Mouse (Mus musculus) left cerebral cortex, adult 9 months (tissue): ENCODE data around the gene Rnf144b.

Source experiments
- DNase-seq, 2 experiments: peaks; one replicate each; pipeline ENCODE4 v3.0.0; 2022; ENCODE audit warnings: low spot score in 2 of 2

Gene Rnf144b

DNA sequence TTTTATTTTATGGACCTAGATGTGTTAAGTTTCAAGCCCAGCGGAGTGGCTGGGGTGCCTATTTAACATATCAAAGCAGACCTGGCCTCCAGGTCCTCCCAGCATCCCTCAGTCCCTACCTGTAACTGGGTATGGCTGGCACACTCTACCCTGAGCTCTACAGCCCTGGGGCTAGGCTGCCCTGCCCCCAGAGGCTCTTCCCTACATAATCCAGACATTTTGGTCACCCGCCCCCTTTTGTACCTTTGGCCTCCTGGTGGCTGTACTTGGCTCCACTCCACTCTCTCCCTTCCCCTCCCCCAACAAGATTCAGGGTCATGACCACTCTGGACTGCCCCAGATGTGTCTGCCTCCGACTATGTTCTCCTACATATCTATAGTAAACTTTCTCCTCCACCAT lies 2.0 kb downstream of the Rnf144b start:
- DNase-seq = no peak

DNA sequence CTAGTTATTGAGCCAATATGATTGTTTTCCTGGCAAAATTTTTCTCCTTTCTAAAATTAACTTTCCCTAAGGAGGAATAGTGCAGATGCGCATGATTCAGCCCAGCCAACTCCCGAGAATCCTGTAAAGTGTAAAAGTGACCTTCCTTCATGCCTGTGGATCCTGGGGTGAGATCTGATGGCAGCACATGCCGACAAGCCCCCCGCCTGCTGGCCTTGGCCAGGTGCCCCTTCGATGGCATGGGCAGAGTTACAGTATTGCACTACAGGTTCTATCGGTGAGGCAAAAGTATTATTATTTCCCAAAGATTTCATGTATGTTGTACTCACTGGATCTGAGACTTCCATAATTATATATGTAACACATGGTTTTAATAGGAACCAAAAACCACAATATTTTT lies 2.5 kb downstream of the Rnf144b start:
- no peak for DNase-seq

DNA sequence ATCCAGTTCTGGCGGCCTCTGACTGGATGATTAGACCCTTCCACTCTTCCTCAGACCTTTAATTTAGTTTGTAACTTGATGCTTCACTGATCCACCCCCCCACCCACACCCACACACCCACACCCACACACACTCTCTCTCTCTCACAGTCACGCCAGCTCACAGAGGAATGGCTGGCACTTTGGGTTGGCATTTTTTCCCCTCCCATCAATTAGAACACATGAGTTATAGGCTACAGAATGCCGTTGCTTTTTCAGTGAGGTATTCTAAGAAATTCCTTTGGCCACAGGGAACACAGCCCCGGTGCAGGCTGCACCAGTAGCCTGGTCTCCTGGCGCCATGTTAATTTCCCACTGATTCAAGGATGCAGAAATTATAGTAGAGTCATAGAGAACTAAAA lies 3.1 kb downstream of the Rnf144b start:
- DNase-seq = no peak

DNA sequence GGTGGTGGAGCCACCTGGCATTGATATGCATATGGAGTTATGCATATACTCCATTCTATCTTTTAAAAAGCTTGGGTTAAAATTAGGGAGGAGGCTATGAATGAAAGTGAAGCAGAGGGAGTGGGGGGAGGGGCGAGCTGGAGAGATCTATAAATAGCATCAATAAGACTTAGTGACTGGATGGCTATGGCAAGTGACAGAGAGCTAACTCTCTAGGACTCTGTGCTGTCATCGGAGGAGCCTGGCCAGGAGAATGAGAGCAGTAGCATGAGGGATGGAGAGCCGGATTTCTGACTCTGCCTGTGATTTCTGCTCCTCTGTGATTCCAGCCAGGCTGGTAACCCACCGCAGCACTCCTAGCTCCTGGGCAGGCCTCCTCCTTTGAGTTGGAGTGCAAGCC lies 6.6 kb downstream of the Rnf144b start:
- DNase-seq = no peak

DNA sequence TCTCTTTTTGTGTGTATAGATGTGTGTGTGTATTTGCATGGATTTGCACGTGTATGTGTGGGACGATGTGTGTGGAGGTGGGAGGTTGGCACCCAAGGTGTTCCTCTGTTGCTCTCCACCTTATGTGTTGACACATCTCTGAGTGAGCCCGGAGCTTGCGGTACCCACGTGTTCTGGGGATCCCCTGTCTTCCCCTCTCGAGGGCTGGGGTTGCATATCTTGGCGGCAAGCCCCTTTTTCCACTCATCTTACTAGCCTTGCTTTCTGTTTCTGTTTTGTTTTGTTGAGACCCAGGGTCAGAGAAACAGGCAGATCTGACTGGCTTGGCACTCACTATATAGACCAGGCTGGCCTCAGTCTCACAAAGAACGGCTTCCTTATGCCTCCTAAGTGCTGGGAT lies 10.6 kb downstream of the Rnf144b start:
- no peak for DNase-seq

DNA sequence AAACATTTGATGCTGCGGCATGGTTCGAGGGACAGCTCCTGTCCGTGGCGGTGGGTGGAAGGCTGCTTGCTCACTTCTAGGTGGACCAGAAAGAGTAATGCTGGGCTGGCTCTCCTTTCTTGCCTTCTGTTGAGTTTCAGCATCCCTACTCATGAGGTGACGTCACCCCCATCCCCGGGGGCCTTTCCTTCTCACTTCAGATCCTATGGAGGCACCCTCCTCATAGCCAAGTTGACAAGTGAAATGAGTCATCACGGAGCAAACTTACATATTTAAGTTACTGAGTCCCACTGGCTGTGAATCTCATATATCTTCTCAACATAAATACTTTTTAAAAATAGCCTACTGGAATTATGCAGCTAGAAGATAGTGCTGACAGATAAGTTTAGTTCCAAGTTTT lies 12.4 kb downstream of the Rnf144b start:
- DNase-seq = peak; percentile 25 to 49

DNA sequence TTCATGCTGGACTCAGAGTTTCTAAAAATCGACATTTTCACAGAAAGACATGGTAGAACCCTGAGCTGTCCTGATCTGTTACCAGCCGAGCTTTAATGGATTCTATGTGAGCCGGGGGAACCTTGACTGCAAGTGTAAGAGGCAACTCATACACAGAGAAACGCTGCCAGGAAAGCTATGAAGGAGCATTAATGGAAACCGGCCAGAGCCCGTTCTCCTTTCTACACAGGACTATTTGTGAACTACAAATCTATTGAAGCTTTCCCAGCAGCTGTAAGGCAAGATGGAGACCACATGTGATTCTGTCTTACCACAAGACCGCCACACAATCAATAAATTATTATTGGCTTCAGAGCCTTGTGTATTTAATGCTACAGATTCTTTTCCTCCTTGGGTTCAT lies 13.3 kb downstream of the Rnf144b start:
- DNase-seq = no peak

DNA sequence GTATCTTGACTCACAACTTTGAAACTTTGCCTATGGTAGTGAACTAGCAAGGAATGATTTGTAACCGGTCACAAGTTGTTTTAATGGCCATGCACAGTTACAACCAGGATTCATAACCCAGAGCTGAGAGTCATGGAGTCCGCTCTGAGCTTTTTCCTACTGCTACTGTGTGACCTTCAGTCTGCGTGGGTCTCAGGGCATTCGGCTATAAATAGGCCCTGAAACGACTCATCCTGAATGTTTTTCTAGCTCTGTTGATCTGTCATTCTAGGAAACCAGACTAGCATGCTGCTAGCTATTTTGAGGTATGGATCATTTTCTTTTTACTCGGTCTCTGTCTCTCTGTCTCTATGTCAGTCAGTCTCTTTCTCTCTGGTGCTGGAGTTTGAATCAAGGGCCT lies 20.3 kb downstream of the Rnf144b start:
- no peak for DNase-seq

DNA sequence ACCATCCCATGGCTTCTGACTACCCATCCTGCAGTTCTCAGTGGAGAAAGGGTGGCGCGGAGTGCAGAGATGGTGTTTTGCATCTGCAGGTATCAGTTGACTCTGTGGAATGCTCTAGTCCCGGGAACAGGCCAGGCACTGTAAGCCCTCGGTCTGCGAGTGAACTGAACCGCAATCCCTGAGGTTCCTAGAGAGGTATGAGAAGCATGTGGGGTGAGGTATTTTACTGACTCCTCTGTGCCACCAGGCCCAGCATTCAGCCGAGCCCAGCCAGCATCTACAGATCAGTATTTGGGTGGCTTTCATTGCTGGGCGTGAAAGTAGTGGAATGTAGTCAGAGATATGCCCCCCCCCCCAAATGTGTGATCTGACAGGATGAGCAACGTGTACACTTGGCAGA lies 23.5 kb downstream of the Rnf144b start:
- no peak for DNase-seq

DNA sequence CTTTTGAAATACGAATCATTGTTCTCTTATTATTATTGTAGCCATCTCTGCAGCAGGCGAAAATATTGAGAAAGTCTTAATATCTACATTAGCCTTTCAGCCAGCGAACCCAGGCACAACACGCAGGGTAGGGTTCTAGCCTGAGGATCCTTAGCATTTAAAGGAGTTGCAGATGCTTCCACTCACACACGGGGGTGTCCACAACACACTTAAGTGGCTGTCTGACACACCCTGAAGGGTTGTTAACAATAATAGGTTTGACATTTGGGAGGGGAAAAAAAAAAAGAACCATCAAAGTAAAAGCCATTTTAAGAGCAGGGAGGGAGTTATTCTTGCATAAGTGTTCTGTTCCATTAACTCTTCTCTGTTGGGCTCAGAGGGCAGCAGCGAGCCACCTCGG lies 23.9 kb downstream of the Rnf144b start:
- no peak for DNase-seq

DNA sequence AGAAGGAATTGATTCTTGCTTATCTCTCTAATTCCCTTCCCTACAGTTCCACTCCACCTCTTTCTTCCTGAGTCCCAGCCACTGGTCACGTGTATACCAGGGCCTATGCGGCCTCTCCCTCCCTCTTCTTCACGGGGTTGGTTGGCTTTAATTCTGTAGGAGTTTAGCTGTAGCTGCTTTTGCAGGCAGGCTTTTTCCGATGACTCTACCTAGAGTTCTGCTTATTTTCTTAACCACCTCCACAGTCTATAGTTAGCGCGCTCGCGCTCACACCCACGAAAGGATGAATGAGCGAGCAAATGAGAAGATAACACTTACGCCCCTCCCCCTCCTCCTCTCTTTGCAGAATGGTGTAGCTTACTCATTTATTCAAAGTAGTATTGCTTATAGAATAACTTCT lies 26.1 kb downstream of the Rnf144b start:
- peak; percentile 80 to 88 for DNase-seq

DNA sequence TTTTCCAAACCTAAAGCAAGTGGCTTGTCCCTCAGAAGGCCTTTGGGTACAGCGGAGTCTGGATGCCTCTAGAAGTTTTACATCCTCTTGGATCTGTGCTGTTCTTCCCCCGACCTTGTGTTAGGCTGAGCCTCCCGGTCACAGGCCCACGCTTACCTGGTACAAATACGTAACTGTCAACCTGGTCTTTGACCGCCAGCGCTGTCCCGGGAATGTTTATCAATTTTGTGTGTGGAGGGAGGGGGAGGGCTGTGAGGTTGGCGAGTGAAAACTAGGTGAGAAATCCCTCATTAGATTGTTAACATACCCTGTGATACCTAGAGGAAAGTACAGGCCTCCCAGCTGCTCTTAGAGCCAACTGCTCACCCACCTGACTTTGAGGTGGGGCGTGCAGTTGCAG lies 27.5 kb downstream of the Rnf144b start:
- no peak for DNase-seq

DNA sequence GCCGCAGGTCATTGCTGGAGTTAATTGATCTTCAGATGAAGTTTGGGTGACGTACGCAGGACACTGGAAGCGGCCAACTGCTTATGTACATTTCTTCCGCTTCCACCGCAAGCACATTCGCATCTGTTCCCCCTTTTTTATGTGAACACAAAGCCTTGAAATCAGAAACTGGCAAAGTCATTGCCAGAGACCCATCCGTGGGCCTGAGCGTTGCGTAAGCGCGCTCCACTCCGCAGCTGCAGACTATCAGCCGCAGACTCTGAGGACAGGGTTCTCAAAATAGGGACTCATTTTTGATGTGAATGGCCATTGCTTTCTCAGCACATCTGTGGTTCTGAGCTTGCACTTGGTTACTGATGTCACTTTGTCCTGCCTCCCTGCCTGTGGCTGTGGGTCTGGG lies 28.6 kb downstream of the Rnf144b start:
- peak; percentile 27 to 56 for DNase-seq

DNA sequence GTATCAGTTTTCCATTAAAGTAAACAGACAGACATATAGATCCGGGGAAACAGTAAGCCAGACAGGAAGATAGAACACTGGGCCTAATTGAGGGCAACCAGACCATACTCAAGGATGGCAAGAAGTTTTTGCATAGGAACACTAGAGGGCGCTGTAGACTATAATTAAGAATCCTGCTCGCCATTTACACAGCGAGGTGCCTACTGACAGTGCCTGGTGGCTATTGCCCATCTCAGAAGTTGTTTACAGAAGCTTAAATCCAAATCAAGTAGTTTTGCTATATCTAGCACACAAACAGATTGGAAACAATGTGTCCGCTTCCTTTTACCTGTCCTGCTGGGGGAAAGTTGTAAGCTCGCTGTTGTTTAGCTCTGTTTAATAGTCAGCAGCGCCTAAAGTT lies 29.9 kb downstream of the Rnf144b start:
- DNase-seq = peak in 1 of 2 experiments; percentile 60

DNA sequence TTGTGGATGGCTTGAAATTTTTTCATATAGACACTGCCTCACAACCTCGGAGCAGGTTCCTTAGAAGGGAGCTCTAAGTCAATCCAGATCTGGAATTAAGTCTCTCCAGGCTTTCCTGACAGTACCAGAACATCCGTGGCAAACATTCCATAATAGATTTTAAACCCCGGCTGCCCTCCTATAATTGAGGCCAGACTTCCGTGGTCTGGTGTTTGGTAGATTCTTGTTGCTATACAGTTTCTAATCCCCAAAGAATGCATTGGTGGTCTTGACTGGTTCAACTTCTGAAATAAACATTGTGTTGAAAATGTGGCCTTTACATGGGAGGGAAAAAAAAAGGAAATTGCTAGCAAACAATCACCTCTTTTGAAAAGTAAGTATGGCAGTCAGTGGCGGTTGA lies 30.8 kb downstream of the Rnf144b start:
- no peak for DNase-seq

DNA sequence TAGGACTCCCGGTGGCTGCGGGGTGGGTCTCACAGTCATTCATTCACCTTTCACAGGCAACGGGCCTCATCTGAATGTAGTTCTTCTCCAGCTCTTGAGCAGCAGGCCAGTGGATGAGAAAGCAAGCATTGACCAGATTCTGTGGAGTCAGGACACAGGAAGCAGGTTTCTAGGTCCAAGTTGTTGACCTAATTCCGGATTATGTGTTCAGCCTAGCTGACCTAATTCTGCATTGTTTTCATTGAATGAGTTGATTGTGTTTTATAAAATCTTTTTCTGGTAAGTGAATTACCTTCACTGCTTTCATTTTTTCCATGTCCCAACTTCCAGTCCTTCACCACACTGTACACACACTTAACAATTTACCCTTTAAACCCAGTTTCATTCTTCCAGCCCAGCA lies 32.4 kb downstream of the Rnf144b start:
- DNase-seq = no peak

DNA sequence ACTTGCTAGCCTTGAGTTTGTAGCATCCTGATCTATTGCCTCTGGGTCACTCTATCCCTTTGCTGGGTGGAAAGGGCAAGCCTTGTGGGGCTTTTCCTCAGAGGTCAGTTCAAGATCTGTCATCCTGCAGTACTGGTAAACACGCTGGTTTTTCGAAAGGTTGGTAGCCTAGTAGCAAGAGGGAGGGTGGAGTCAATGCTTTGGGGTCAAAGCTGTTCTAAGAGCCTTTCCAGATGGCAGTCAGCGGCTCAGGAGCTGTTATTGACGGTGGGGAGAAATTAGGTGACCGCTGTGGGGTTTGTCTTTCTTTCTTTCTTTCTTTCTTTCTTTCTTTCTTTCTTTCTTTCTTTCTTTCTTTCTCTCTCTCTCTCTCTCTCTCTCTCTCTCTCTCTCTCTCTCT lies 34.4 kb downstream of the Rnf144b start:
- no peak for DNase-seq

DNA sequence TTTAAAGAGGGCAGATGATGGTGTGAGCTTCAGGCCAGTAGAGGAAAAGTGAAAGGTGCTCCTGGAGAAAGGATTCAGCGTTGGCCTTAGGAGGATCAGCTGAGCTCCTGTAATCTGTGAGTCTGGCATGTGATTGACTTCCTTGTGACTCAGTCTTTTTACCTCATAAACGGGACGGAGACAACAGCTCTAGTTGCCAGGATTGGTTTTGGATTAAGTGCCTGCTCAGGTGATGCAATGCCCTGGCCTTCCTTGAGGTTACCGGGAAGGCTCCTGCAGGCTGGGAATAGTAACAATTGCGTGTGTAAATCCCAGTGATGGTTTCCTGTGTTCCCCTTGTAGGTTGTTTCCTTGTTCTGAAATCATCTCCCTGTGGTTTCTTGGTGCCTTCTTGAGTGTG lies 39.5 kb downstream of the Rnf144b start:
- DNase-seq = no peak

DNA sequence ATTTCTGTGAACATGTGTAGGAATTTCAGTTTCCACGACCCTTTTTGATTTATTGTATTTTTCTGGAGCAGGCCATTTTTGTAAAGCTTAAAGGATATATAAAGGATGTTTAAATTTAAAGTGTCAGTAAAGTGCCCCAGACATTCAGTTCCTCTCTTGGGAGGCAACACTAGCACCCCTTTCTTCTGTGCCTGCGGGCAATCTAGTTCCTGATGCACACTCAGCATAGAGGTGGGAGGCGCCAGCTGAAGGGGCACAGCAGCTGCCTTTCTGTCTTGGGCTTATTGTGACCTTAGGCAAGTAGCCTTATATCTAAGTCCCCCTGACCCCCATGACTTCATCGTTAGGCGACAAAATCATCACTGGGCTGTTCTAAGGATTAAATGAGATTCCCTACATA lies 42.3 kb downstream of the Rnf144b start:
- DNase-seq = no peak

DNA sequence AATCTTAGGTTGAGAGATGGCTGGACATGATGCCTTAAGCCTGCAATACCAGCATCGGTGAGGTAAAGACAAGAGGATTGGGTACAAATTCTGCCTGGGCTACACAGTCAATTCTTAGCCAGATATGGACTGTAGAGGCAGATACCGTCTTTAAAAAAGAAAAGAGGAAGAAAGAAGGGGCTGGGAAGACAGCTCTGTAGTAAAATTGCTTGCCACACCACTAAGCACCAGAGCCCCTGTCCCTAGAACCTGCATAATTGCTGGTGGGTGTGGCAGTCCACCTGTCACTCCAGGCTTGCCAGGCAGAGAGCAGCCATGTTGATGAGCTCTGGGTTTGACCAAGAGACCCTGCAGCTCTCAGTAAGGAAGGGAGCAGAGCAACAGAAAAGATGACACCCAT lies 42.8 kb downstream of the Rnf144b start:
- no peak for DNase-seq

DNA sequence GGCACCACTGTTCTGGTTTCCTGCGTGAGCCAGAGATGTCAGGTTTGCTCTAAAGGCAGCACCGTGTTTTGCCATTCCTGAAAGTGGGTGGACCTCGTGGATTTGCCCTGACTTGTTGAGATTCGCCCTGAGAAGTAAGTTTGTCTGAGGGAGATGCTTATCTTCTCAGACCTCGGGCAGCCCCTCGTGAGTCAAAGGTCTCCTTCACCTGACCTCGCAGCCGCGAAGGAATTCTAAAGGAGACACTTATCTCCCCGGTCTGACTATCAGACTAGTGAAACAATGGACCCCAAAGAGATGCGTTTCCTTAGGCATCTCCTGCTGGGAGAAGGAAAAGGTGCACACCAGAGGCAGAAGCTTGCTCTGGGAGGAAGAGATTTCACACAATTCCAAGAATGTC lies 46.0 kb downstream of the Rnf144b start:
- DNase-seq = no peak

DNA sequence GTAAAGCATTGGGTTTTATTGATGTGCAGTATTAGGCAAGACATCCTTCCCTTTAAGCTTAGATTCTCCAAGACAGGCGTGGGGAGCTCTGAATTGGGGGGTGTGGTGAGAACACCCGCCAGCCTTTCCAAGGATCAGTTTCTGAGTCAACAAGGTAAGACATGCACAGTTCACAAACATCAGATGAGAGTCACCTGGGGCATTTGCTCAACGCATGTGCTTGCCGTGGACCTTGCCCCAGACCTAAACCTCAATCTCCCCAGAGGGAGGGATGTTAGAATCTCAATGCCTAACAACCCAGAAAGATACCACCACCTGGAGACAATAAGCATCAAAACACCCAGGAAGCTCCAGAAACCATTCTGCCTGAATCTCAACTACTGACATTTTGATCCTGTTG lies 47.6 kb downstream of the Rnf144b start:
- DNase-seq = no peak

DNA sequence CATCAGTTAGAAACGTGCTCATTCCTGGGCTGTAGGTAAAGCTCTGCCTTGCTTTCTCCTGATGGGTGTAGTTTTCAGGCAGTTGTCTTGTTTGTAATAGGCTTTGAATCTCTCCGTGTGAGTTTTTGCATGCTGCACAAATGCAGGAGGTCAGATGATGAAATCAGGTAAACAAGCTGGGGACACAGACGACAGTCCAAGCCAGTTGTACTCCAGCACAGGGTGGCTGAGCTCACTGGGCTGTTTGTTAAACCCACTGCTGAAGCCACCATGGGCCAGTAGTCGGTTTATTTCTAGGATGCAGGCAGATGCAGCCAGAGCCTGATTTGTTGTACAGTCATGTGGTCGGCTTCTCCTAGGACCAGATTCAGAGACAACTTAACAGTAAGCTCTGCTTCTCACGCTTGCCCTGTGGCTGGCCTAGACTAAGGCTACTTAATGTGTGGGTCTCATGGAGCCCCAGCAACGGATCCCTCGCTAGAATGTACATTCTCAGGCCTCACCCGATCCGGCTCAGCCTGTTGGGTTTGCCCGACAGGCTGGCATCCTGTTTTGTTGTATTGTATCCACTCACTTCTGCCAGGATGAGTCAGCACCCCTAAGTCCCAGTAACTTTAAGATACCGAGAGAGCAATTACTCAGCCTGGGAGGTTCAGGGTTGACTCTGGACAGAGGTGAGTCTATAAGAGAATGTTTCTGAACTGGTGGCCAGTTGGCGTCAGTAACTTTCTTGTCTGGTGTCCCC lies 48.5 kb downstream of the Rnf144b start:
- DNase-seq = no peak

DNA sequence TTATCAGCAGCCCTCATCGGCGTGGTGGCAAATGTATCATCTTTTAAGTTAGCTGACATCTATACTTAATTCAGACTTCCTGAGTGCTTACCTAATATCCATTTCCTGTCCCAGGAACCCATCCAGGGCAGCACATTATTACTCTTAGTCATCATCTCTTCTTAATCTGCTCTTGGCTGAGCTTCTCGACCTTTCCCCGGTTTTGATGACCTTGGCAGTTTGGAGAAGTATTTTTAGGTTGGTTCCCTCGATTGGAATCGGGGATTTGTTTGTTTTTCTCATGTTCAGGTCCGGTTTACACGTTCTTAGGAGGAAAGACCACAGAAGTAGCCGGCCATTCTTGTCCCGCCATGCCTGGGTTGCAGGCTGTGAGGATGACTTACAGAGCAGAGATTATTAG lies 50.4 kb downstream of the Rnf144b start:
- no peak for DNase-seq
